Mouse (Mus musculus): ENCODE data around the gene Slco1a5. TPM values are rescaled to one million over a fixed set of nuclear protein-coding genes. Genes with fewer than 3 reads are reported as not detected.

Slco1a5 gene
- not detected in 2 replicates for polyA plus RNA-seq (2012; rRNA removed)

DNA sequence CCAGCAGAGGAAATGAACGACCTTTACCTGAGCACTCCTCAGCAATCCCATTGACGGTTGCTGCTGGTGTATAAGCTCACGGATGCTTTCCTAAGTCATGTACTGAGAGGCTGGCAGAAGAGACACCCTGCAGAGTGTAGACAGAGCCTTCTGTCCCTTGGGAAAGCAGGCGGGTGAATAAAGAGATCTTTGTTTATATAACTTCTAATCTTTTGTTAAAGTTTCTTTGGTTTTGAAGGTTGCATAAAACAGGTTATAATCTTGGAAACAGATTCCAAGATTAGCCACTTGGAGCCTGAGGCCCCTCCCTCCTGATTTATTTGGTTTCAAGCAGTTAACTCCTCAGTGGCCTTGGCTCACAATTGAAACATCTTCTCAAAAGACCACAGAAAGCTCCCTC is at the start of gene Slco1a5:
Slco1a5 (minus strand) TSS at position 101 of the 400 bp plus-strand sequence.

DNA sequence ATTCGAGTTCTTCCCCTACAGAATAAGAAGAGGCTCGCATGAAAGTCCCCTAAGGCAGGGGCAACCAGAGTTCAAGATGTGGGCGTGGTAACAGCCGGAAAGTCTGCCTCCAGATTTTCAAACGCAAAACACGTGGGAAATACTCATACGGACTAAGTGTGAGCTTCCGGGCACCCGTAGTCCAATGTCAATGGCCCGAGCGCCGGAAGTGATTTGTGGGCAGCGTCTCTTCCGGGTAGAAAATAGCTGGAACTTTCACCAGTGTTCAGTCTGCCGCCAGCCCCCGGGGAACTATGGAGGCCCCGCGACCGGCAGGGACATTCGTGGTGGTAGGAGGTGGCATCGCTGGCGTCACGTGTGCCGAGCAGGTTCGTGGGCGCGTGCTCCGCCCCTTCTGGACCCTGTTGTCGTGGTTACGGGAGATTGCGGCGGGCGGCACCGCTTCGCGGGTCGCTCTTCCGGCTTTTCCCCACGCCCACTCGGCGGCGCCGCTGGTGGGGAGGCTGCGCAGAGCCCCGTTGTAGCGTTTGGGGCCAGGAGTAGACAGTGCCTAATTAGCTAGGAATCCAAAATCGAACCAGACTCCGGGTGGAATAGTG is 22.8 kb upstream of the Slco1a5 start, which contains the start of gene Pyroxd1:
Pyroxd1 (plus strand) TSS at position 215 of the 599 bp plus-strand sequence.

DNA sequence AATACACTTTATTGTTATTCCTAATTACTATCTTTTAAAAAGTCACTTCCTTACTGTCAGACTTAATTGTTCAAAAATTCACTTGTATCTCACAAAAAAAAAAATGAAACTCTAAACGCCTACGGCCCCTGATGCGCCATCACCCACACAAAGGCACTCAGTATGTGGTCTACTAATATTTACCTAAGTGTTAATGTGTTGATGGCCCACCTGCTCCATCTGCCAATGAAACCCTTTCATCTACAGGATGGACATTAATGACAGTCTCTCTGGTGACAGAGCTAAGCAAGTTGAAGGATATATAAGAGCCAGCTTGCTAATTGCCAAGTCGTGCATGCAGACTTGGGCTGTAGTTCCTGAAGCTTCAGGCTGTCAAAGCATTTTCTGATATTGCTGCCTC is 24.7 kb downstream of the Slco1a5 start, which contains the start of gene Iapp:
Iapp (plus strand) TSS at position 326 of the 400 bp plus-strand sequence.

DNA sequence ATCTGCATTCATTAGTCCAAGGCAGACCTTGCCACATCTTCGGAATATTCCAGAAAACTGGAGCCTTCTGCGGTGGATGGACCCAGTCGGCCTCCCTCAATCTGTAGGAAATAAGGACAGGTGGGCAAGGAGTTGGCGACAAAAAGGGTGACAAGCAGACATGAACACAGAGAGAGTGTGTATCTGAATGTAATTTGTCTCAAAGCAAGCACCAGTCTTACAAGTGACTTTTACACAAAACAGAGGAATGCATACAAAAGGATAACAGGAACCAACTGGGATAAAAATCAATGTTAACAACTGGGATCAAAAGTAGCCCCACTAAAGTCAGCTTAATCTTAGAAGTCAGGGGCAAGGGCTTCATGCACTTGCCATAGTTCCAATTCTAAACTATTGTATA is 114.4 kb downstream of the Slco1a5 start, which contains the start of gene Slco1a6:
Slco1a6 (minus strand) TSS at position 101 of the 400 bp plus-strand sequence.

Other genes with a start within 250 kb of the Slco1a5 start
- gene Slco1a6, start 114.5 kb downstream of the Slco1a5 start, polyA plus RNA-seq (2012; rRNA removed), result not detected in 2 replicates
- 0.47 TPM in 1 of 2 replicates, not detected in the other for gene Iapp, start 24.6 kb downstream of the Slco1a5 start, polyA plus RNA-seq (2012; rRNA removed)
- 4.6 and 4.8 TPM in 2 replicates for gene Pyroxd1, start 22.7 kb upstream of the Slco1a5 start, polyA plus RNA-seq (2012; rRNA removed)
- gene Recql, start 64.1 kb upstream of the Slco1a5 start, polyA plus RNA-seq (2012; rRNA removed), result 6.2 and 6.6 TPM in 2 replicates
- 5.0 and 5.8 TPM in 2 replicates for gene Golt1b, start 64.2 kb upstream of the Slco1a5 start, polyA plus RNA-seq (2012; rRNA removed)
- gene Spx, start 90.5 kb upstream of the Slco1a5 start, polyA plus RNA-seq (2012; rRNA removed), result 0.28 and 0.31 TPM in 2 replicates
- gene Gys2, start 150.1 kb upstream of the Slco1a5 start, polyA plus RNA-seq (2012; rRNA removed), result 80.3 and 82.5 TPM in 2 replicates
- 10.7 and 12.4 TPM in 2 replicates for gene Ldhb, start 185.0 kb upstream of the Slco1a5 start, polyA plus RNA-seq (2012; rRNA removed)
- gene Kcnj8, start 248.6 kb upstream of the Slco1a5 start, polyA plus RNA-seq (2012; rRNA removed), result 3.2 TPM in 2 replicates

Measured in liver, embryonic 18 days (tissue).